Mouse (Mus musculus): Measurements from ENCODE around the gene Ppp1r13b. TPM values are rescaled to one million over a fixed set of nuclear protein-coding genes. Genes with fewer than 3 reads are reported as not detected.

Gene Ppp1r13b
- total and polyA plus RNA-seq, 3 experiments: 1.5 to 8.7 TPM; not detected in 1

- Histone ChIP-seq H3K36me3 (ENCODE audit: control insufficient read depth in 1 of 2, insufficient read depth in 2 of 2, low read length in 2 of 2) (peaks cover 0 to 15% of the 10 kb centered on the region in 2 experiments; a peak in 2 of 4 replicates), H3K9me3 (replicated peaks; ENCODE audit: insufficient read depth, low read length) (no peaks in the 10 kb centered on the region), H3K4me1 (ENCODE audit: control insufficient read depth in 1 of 2, insufficient read depth in 2 of 2, low read length in 2 of 2) (peaks cover 7 to 12% of the 10 kb centered on the region in 2 experiments; a peak in 3 of 4 replicates), H3K4me3 (ENCODE audit: control insufficient read depth in 1 of 2, insufficient read depth in 1 of 2, low read depth in 2 of 2, low read length in 2 of 2) (no peak overlapping the region), H3K79me2 (ENCODE audit: control insufficient read depth, insufficient read depth, low read length, poor library complexity) (no peaks in the 10 kb centered on the region), H3K9ac (ENCODE audit: control insufficient read depth, low read depth, low read length, poor library complexity, severe bottlenecking) (no peak overlapping the region), H3K27ac (ENCODE audit: control insufficient read depth, low read depth, low read length) (no peak overlapping the region), H3K27me3 (ENCODE audit: control insufficient read depth in 1 of 2, insufficient read depth in 2 of 2, low read length in 2 of 2) (no peaks in the 10 kb centered on the region)
- TF ChIP-seq MAX (IDR thresholded peaks at IDR 0.05; ENCODE audit: low read length) (0 out of 2 replicates have a peak, but pooled peaks have one; percentile 21), BHLHE40 (IDR thresholded peaks at IDR 0.05; ENCODE audit: borderline replicate concordance, low read depth, low read length) (peak; percentile 35; the same call in 1 of the 2 replicates), CHD1 (IDR thresholded peaks at IDR 0.05; ENCODE audit: low read depth, low read length) (no peak), SIN3A (IDR thresholded peaks at IDR 0.05; ENCODE audit: low read length) (no peak), RCOR1 (IDR thresholded peaks at IDR 0.05; ENCODE audit: low read depth, low read length) (no peak), MYC (IDR thresholded peaks at IDR 0.05; ENCODE audit: low read depth, low read length) (no peak), GATA1 (IDR thresholded peaks at IDR 0.05; ENCODE audit: low read depth, low read length) (no peak), GABPA (IDR thresholded peaks at IDR 0.05; ENCODE audit: low read depth, low read length) (no peak), POLR2AphosphoS5 (IDR thresholded peaks at IDR 0.05; ENCODE audit: borderline replicate concordance, low read depth, low read length) (no peak), MEF2A (IDR thresholded peaks at IDR 0.05; ENCODE audit: extremely low read depth, insufficient replicate concordance, low read depth, low read length, poor library complexity, severe bottlenecking) (no peak), MYB (IDR thresholded peaks at IDR 0.05; ENCODE audit: low read depth, low read length) (no peak)
- no peak for DNase-seq (ENCODE audit: low read depth, low spot score)
Measured at GRCm38 (mm10) chr12:111882852-111883251, 25.1 kb downstream of the Ppp1r13b start.

- H3K36me3 ChIP-seq (ENCODE audit: control insufficient read depth in 1 of 2, insufficient read depth in 2 of 2, low read length in 2 of 2): peaks cover 0 to 15% of the 10 kb centered on the region in 2 experiments; a peak in 2 of 4 replicates
- peak overlapping the region; percentile 11; the same call in 1 of the 2 replicates for H3K27ac ChIP-seq (ENCODE audit: control insufficient read depth, low read depth, low read length)
- H3K9ac ChIP-seq (ENCODE audit: control insufficient read depth, low read depth, low read length, poor library complexity, severe bottlenecking): no peak overlapping the region
- H3K27me3 ChIP-seq (ENCODE audit: control insufficient read depth in 1 of 2, insufficient read depth in 2 of 2, low read length in 2 of 2): no peaks in the 10 kb centered on the region
- no peaks in the 10 kb centered on the region for H3K9me3 ChIP-seq (replicated peaks; ENCODE audit: insufficient read depth, low read length)
- peaks cover 7 to 12% of the 10 kb centered on the region in 2 experiments; a peak in 3 of 4 replicates for H3K4me1 ChIP-seq (ENCODE audit: control insufficient read depth in 1 of 2, insufficient read depth in 2 of 2, low read length in 2 of 2)
- no peaks in the 10 kb centered on the region for H3K79me2 ChIP-seq (ENCODE audit: control insufficient read depth, insufficient read depth, low read length, poor library complexity)
- no peak overlapping the region for H3K4me3 ChIP-seq (ENCODE audit: control insufficient read depth in 1 of 2, insufficient read depth in 1 of 2, low read depth in 2 of 2, low read length in 2 of 2)
- no peak for DNase-seq (ENCODE audit: low read depth, low spot score)
- TF ChIP-seq CHD2 (IDR thresholded peaks at IDR 0.05; ENCODE audit: low read length) (no peak), MYB (IDR thresholded peaks at IDR 0.05; ENCODE audit: low read depth, low read length) (no peak), MYC (IDR thresholded peaks at IDR 0.05; ENCODE audit: low read depth, low read length) (no peak), ZMIZ1 (IDR thresholded peaks at IDR 0.05; ENCODE audit: low read depth, low read length) (no peak), POLR2AphosphoS5 (IDR thresholded peaks at IDR 0.05; ENCODE audit: borderline replicate concordance, low read depth, low read length) (no peak), JUND (IDR thresholded peaks at IDR 0.05; ENCODE audit: low read depth, low read length) (no peak), ETS1 (IDR thresholded peaks at IDR 0.05; ENCODE audit: low read depth, low read length) (no peak), TBP (IDR thresholded peaks at IDR 0.05; ENCODE audit: low read depth, low read length) (no peak), MEF2A (IDR thresholded peaks at IDR 0.05; ENCODE audit: extremely low read depth, insufficient replicate concordance, low read depth, low read length, poor library complexity, severe bottlenecking) (no peak), UBTF (IDR thresholded peaks at IDR 0.05; ENCODE audit: borderline replicate concordance, insufficient read depth, low read depth, low read length) (no peak), CTCF (IDR thresholded peaks at IDR 0.05 in 2 of 3, conservative IDR thresholded peaks at IDR 0.05 in 1 of 3; ENCODE audit: control insufficient read depth in 1 of 3, insufficient read depth in 1 of 3, low read depth in 2 of 3, low read length in 3 of 3, poor library complexity in 1 of 3, severe bottlenecking in 1 of 3) (no peak), ZC3H11A (IDR thresholded peaks at IDR 0.05; ENCODE audit: low read depth, low read length) (no peak), TCF12 (IDR thresholded peaks at IDR 0.05; ENCODE audit: low read depth, low read length) (peak; percentile 68), HCFC1 (IDR thresholded peaks at IDR 0.05; ENCODE audit: low read depth, low read length) (no peak), GABPA (IDR thresholded peaks at IDR 0.05; ENCODE audit: low read depth, low read length) (no peak), MAX (IDR thresholded peaks at IDR 0.05; ENCODE audit: low read length) (no peak), ELF1 (IDR thresholded peaks at IDR 0.05; ENCODE audit: low read depth, low read length) (no peak), MAFK (IDR thresholded peaks at IDR 0.05; ENCODE audit: borderline replicate concordance, low read depth, low read length) (no peak), USF2 (IDR thresholded peaks at IDR 0.05; ENCODE audit: borderline replicate concordance in 1 of 2, insufficient read depth in 1 of 2, low read depth in 1 of 2, low read length in 2 of 2) (no peak), POLR2AphosphoS2 (IDR thresholded peaks at IDR 0.05; ENCODE audit: low read length) (no peak), RAD21 (IDR thresholded peaks at IDR 0.05; ENCODE audit: low read depth, low read length) (no peak), POLR2A (IDR thresholded peaks at IDR 0.05; ENCODE audit: control insufficient read depth in 1 of 2, insufficient read depth in 1 of 2, low read depth in 1 of 2, low read length in 2 of 2, poor library complexity in 1 of 2) (no peak), NELFE (IDR thresholded peaks at IDR 0.05; ENCODE audit: low read depth, low read length) (no peak), GATA1 (IDR thresholded peaks at IDR 0.05; ENCODE audit: low read depth, low read length) (peak; percentile 75), E2F4 (IDR thresholded peaks at IDR 0.05; ENCODE audit: borderline replicate concordance, low read depth, low read length) (no peak), EP300 (IDR thresholded peaks at IDR 0.05; ENCODE audit: low read depth in 1 of 2, low read length in 2 of 2) (peak; percentile 53 to 65)
Measured at GRCm38 (mm10) chr12:111882022-111882421, 25.9 kb downstream of the Ppp1r13b start.

Data from MEL (cell line).